Comparison of ENCODE assay signal across 8 mouse cellular contexts in the genomic region with DNA sequence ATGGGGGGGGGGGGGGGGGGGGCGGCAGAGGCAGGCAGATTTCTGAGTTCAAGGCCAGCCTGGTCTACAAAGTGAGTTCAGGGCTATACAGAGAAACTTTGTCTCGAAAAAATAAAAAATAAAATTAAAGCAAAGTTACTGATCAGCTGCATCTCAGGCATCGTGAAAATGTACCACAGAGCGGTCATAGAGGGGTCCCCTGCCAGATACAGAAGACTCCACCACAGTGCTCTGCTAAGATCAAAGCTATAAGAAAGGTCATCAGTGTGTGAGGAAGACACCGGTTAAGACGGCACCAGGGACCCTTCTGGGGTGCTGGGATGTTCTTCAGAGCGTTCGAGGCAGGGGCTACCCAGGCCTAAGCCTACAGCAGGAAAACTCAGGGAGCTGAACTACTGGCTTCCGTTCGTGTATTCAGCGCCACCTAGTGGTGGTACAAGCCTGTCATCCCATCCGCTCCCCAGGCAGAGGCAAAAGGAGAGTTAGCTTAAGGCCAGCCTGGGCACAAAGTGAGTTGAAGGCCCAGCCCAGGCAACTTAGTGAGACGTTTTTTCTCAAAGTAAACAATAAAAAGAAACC. TPM values are rescaled to one million over a fixed set of nuclear protein-coding genes. Genes with fewer than 3 reads are reported as not detected.
DNase-seq lines count a peak whose midpoint lies in the region.

No protein-coding gene starts in this region.

- H3K36me3 ChIP-seq in midbrain, embryonic 10.5 days, result no peaks in the 10 kb centered on the region

- H3K4me3 ChIP-seq in midbrain, embryonic 10.5 days, result no peak overlapping the region

- no peak overlapping the region for H3K27ac ChIP-seq in midbrain, embryonic 10.5 days (replicated peaks)

- intact Hi-C loops in left cerebral cortex, postnatal 36 days (cut with DNase I), result loop anchor here (1.0 kb wide), 1 partner anchor 58 kb away; no protein-coding TSS in a partner anchor

- WGBS in midbrain, embryonic 10.5 days, result 26% methylated on average over 13 of the region's 13 CpGs

- H3K27me3 ChIP-seq in midbrain, embryonic 10.5 days (ENCODE audit: low read depth, poor library complexity, severe bottlenecking), result no peaks in the 10 kb centered on the region

- peak; percentile 36 for DNase-seq in left cerebral cortex, adult 11 months (ENCODE audit: low spot score)
- DNase-seq in left cerebral cortex, adult 8-10 months (ENCODE audit: low spot score in 2 of 2), result no peak
- peak; percentile 57 to 73 for DNase-seq in cerebellum, postnatal 4 days (ENCODE audit: low spot score in 2 of 2)
- peak; percentile 75 for DNase-seq in gastrocnemius, postnatal 10 days
- DNase-seq in induced T-regulatory cell, adult 2 months (ENCODE audit: low read depth), result peak; percentile 80
- DNase-seq in left cerebral cortex, postnatal 36 days (ENCODE audit: low spot score in 2 of 2), result peak; percentile 53 to 54
- DNase-seq in midbrain, embryonic 10.5 days (ENCODE audit: low spot score), result peak; percentile 83
- peak; percentile 35 to 42 for DNase-seq in spleen, postnatal 36 days (ENCODE audit: low spot score in 2 of 2)

- peaks cover 9% of the 10 kb centered on the region for H3K4me1 ChIP-seq in midbrain, embryonic 10.5 days

- no peaks in the 10 kb centered on the region for H3K9me3 ChIP-seq in midbrain, embryonic 10.5 days (replicated peaks)

RNA-seq across cellular contexts. Expression of a gene that starts 15.9 kb away (rescaled TPM):
- total RNA-seq in left cerebral cortex, adult 8-10 months (2022), result 10 to 100 TPM; 10.6 to 15.2 (median 13.0) TPM
- total RNA-seq in gastrocnemius, postnatal 10 days (2021), result 10 to 100 TPM; 18.5 to 28.3 TPM
- 1 to 10 TPM; 7.5 to 9.5 TPM for total RNA-seq in left cerebral cortex, postnatal 36 days (2021)
- 35.8 and 36.1 TPM in 2 replicates for polyA plus RNA-seq in midbrain, embryonic 10.5 days (2016; fragmentation: Nextera tagmentation; extraction: Ambion mirVana)

RNA-seq across cellular contexts. Expression of a gene that starts 18.5 kb away (rescaled TPM):
- total RNA-seq in left cerebral cortex, adult 8-10 months (2022), result under 1 TPM; 0.21 to 0.30 (median 0.22) TPM
- under 1 TPM; 0.11 to 0.19 TPM for total RNA-seq in gastrocnemius, postnatal 10 days (2021)
- under 1 TPM; 0.32 to 0.35 TPM for total RNA-seq in left cerebral cortex, postnatal 36 days (2021)
- polyA plus RNA-seq in midbrain, embryonic 10.5 days (2016; fragmentation: Nextera tagmentation; extraction: Ambion mirVana), result 0.25 and 0.26 TPM in 2 replicates

RNA-seq across cellular contexts. Expression of a gene that starts 53.2 kb away (rescaled TPM):
- 10 to 100 TPM; 42.8 to 45.8 (median 44.4) TPM for total RNA-seq in left cerebral cortex, adult 8-10 months (2022)
- 100 to 1,000 TPM; 103 to 109 TPM for total RNA-seq in gastrocnemius, postnatal 10 days (2021)
- 10 to 100 TPM; 43.1 to 49.0 TPM for total RNA-seq in left cerebral cortex, postnatal 36 days (2021)
- 85.4 and 89.4 TPM in 2 replicates for polyA plus RNA-seq in midbrain, embryonic 10.5 days (2016; fragmentation: Nextera tagmentation; extraction: Ambion mirVana)

Comparison
In these comparisons a context has a peak if more than half of its experiments do, and no peak if none do; other contexts are left out.
1. DNase-seq: peak in left cerebral cortex, adult 11 months (single experiment), cerebellum, postnatal 4 days (2 of 2), gastrocnemius, postnatal 10 days (single experiment), induced T-regulatory cell, adult 2 months (single experiment), left cerebral cortex, postnatal 36 days (2 of 2), midbrain, embryonic 10.5 days (single experiment) and spleen, postnatal 36 days (2 of 2); none in left cerebral cortex, adult 8-10 months (0 of 2).